Mouse (Mus musculus) megakaryocyte, embryonic 14.5 days (primary cell): ENCODE measurements around the gene Rpl31.

Experiments
- FLI1 ChIP-seq: IDR thresholded peaks from 2 replicates; pipeline ENCODE4 v1.6.1; 2012; ENCODE audit warnings: low read length, inconsistent platforms, mixed read lengths
- GATA1 ChIP-seq: IDR thresholded peaks from 3 replicates; pipeline ENCODE4 v1.6.1; 2012; ENCODE audit warnings: mixed read lengths, low read length, inconsistent platforms, borderline replicate concordance

GRCm38 (mm10) chr1:39389338-39389737, 21.7 kb downstream of the Rpl31 start:
- TF ChIP-seq GATA1 (no peak), FLI1 (no peak)
